ENCODE assay signal across 8 mouse cellular contexts in genomic region chr10:40339351-40339964, GRCm38 (mm10). TPM values are rescaled to one million over a fixed set of nuclear protein-coding genes. Genes with fewer than 3 reads are reported as not detected.
DNase-seq lines count a peak whose midpoint lies in the region; ATAC-seq and TF ChIP-seq lines count a peak whose summit lies in the region.

Gene Cdk19 (plus strand): TSS chr10:40339564.

- no peak for DNase-seq in kidney, adult 2 months
- no peak for DNase-seq in adrenal gland, postnatal 25 days
- DNase-seq in limb, embryonic 11.5 days (ENCODE audit: low spot score): peak; percentile 65
- no peak for DNase-seq in Muller cell, postnatal 12 days (ENCODE audit: inconsistent ontology term)
- no peak for DNase-seq in spleen, adult 12 weeks (ENCODE audit: low spot score)
- DNase-seq in spleen, postnatal 36 days (ENCODE audit: low spot score in 2 of 2): no peak

- H3K36me3 ChIP-seq in kidney, embryonic 16.5 days (ENCODE audit: insufficient read depth, low read length): no peaks in the 10 kb centered on the region
- H3K36me3 ChIP-seq in kidney, adult 2 months (ENCODE audit: control insufficient read depth, insufficient read depth, low read length): no peaks in the 10 kb centered on the region
- H3K36me3 ChIP-seq in embryonic facial prominence, embryonic 15.5 days: no peaks in the 10 kb centered on the region
- no peaks in the 10 kb centered on the region for H3K36me3 ChIP-seq in limb, embryonic 11.5 days (ENCODE audit: control insufficient read depth, insufficient read depth, low read length)

- peak within 1 kb of the TSS; percentile 11 for H3K4me3 ChIP-seq in kidney, embryonic 16.5 days (ENCODE audit: low read length)
- H3K4me3 ChIP-seq in kidney, adult 2 months (ENCODE audit: insufficient read depth, low read depth, low read length): no peak within 1 kb of the TSS
- H3K4me3 ChIP-seq in embryonic facial prominence, embryonic 15.5 days (replicated peaks): no peak within 1 kb of the TSS
- no peak within 1 kb of the TSS for H3K4me3 ChIP-seq in limb, embryonic 11.5 days (ENCODE audit: low read depth, low read length)

- H3K27me3 ChIP-seq in kidney, embryonic 16.5 days (ENCODE audit: insufficient read depth, low read length): no peaks in the 10 kb centered on the region
- no peaks in the 10 kb centered on the region for H3K27me3 ChIP-seq in kidney, adult 2 months (replicated peaks; ENCODE audit: control insufficient read depth, insufficient read depth, low read length)
- H3K27me3 ChIP-seq in embryonic facial prominence, embryonic 15.5 days: no peaks in the 10 kb centered on the region
- no peaks in the 10 kb centered on the region for H3K27me3 ChIP-seq in limb, embryonic 11.5 days (ENCODE audit: control insufficient read depth, insufficient read depth, low read length)

- peaks cover 4% of the 10 kb centered on the region for H3K9me3 ChIP-seq in kidney, embryonic 16.5 days (ENCODE audit: low read length)
- H3K9me3 ChIP-seq in embryonic facial prominence, embryonic 15.5 days (replicated peaks): no peaks in the 10 kb centered on the region
- no peaks in the 10 kb centered on the region for H3K9me3 ChIP-seq in limb, embryonic 11.5 days (ENCODE audit: control insufficient read depth, low read length)

- TF ChIP-seq CTCF in kidney, adult 2 months (conservative IDR thresholded peaks at IDR 0.05; ENCODE audit: insufficient read depth, insufficient read length, low read depth, low read length): no peak

- H3K4me2 ChIP-seq in kidney, embryonic 16.5 days (replicated peaks; ENCODE audit: low read depth, low read length): peak within 1 kb of the TSS; percentile 3; the same call in 1 of the 2 replicates
- H3K4me2 ChIP-seq in embryonic facial prominence, embryonic 15.5 days (replicated peaks): no peak within 1 kb of the TSS; the same call in 1 of the 2 replicates
- H3K4me2 ChIP-seq in limb, embryonic 11.5 days (ENCODE audit: low read depth, severe bottlenecking): peak within 1 kb of the TSS; percentile 20; the same call in 1 of the 2 replicates

- no peak within 1 kb of the TSS for H3K27ac ChIP-seq in kidney, embryonic 16.5 days (ENCODE audit: low read length)
- H3K27ac ChIP-seq in kidney, adult 2 months (ENCODE audit: insufficient read depth, low read depth, low read length): no peak within 1 kb of the TSS
- peak within 1 kb of the TSS; percentile 63 for H3K27ac ChIP-seq in embryonic facial prominence, embryonic 15.5 days (replicated peaks)
- H3K27ac ChIP-seq in limb, embryonic 11.5 days (replicated peaks; ENCODE audit: low read depth, low read length): 0 out of 2 replicates have a peak within 1 kb of the TSS, but pooled peaks have one; percentile 21

- peaks cover 6% of the 10 kb centered on the region; the same call in 1 of the 2 replicates for H3K4me1 ChIP-seq in kidney, embryonic 16.5 days (ENCODE audit: insufficient read depth, low read length)
- no peaks in the 10 kb centered on the region for H3K4me1 ChIP-seq in kidney, adult 2 months (ENCODE audit: control insufficient read depth, insufficient read depth, low read length)
- peaks cover 5% of the 10 kb centered on the region for H3K4me1 ChIP-seq in embryonic facial prominence, embryonic 15.5 days
- no peaks in the 10 kb centered on the region for H3K4me1 ChIP-seq in limb, embryonic 11.5 days (ENCODE audit: control insufficient read depth, insufficient read depth, low read length)

- H3K9ac ChIP-seq in kidney, embryonic 16.5 days (replicated peaks; ENCODE audit: low read length): 0 out of 2 replicates have a peak within 1 kb of the TSS, but pooled peaks have one; percentile 22
- no peak within 1 kb of the TSS for H3K9ac ChIP-seq in embryonic facial prominence, embryonic 15.5 days
- no peak within 1 kb of the TSS; the same call in 1 of the 2 replicates for H3K9ac ChIP-seq in limb, embryonic 11.5 days (ENCODE audit: low read length)

- ATAC-seq in kidney, embryonic 16.5 days (ENCODE audit: low FRiP score, low TSS enrichment): no peak
- ATAC-seq in embryonic facial prominence, embryonic 15.5 days (ENCODE audit: insufficient number of reproducible peaks, low FRiP score, low TSS enrichment, low read depth): no peak
- ATAC-seq in limb, embryonic 11.5 days (ENCODE audit: insufficient number of reproducible peaks, low FRiP score, low TSS enrichment, low read depth): peak; percentile 47; the same call in 1 of the 2 replicates

- TF ChIP-seq POLR2A in kidney, adult 2 months (IDR thresholded peaks at IDR 0.05; ENCODE audit: low read depth, low read length): no peak

- 13% methylated on average over 13 of the region's 13 CpGs for WGBS in kidney, embryonic 16.5 days
- WGBS in kidney, adult 2 months: 34% methylated on average over 13 of the region's 13 CpGs
- 18% methylated on average over 13 of the region's 13 CpGs for WGBS in embryonic facial prominence, embryonic 15.5 days
- whole genome bisulfite sequencing in limb, embryonic 11.5 days: 15% methylated on average over 13 of the region's 13 CpGs

RNA-seq across cellular contexts. Expression of gene Cdk19, which starts in this region (rescaled TPM):
- 9.5 and 10.1 TPM in 2 replicates for polyA plus RNA-seq in kidney, embryonic 16.5 days (2015; fragmentation: Nextera tagmentation; extraction: Ambion mirVana)
- polyA plus RNA-seq in kidney, adult 2 months (2012; rRNA removed): 6.6 and 6.8 TPM in 2 replicates
- total RNA-seq in adrenal gland, postnatal 25 days (2021): 14.1 and 19.0 TPM in 2 replicates
- polyA plus RNA-seq in embryonic facial prominence, embryonic 15.5 days (2015; fragmentation: Nextera tagmentation; extraction: Ambion mirVana): 9.7 and 10.0 TPM in 2 replicates
- 11.4 and 11.5 TPM in 2 replicates for polyA plus RNA-seq in limb, embryonic 11.5 days (2014; fragmentation: Nextera tagmentation; extraction: Ambion mirVana)

Comparison
In these comparisons a context has a peak if more than half of its experiments do, and no peak if none do; other contexts are left out.
1. H3K27ac ChIP-seq: peak in embryonic facial prominence, embryonic 15.5 days (single experiment) and limb, embryonic 11.5 days (single experiment); none in kidney, embryonic 16.5 days (single experiment) and kidney, adult 2 months (single experiment).